Mouse (Mus musculus): Measurements from ENCODE around the gene BC004004.

DNA sequence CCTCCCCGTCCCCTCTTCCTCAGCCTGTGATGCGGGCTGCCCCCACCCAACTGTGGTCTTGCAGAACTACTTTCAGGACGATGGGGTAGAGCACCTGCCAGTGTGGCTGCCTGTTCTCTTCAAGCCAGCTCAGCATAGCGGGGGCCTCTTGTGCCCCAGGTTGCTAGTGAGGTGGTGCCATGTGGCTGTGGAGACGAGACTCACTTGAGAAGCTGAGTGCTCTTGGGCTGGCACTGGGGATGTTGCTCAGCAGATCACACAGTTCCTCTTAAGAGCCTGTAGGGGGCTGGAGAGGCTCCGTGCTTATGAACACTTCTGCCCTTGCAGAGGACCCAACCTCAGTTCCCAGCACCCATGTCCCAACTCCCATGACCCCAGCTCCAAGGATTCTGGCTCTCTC is 29.2 kb downstream of the BC004004 start:
- 0 out of 2 replicates have a peak, but pooled peaks have one; percentile 11 for TF ChIP-seq CTCF (IDR thresholded peaks at IDR 0.05; ENCODE audit: low read depth)
- TF ChIP-seq EP300 (IDR thresholded peaks at IDR 0.05; ENCODE audit: low read depth), result no peak

Measured in liver, postnatal 0 days (tissue).